Comparison of ENCODE assay signal across 12 mouse cellular contexts in genomic region chr13:32924578-32925360, GRCm38 (mm10). TPM values are rescaled to one million over a fixed set of nuclear protein-coding genes. Genes with fewer than 3 reads are reported as not detected.
A peak's percentile ranks its signal among the peaks of the same experiment; 100 is the strongest.
DNase-seq lines count a peak whose midpoint lies in the region; ATAC-seq lines count a peak whose summit lies in the region.
"Had no signal": no experiment of that assay in that cellular context is flagged by ENCODE, and none has a peak within 500 bp of the region (broad histone marks: within the 10 kb centered on the region; RNA-seq: fewer than 3 reads in every experiment).

No protein-coding gene starts in this region.

- H3K36me3 ChIP-seq in intestine, embryonic 15.5 days: no peaks in the 10 kb centered on the region
- no peaks in the 10 kb centered on the region for H3K36me3 ChIP-seq in stomach, embryonic 16.5 days (ENCODE audit: control insufficient read depth, insufficient read depth, low read length)

- 28% methylated on average over 7 of the region's 7 CpGs for WGBS in intestine, embryonic 15.5 days
- WGBS in stomach, embryonic 16.5 days: 32% methylated on average over 7 of the region's 7 CpGs

- no peaks in the 10 kb centered on the region for H3K27me3 ChIP-seq in intestine, embryonic 15.5 days (replicated peaks)
- H3K27me3 ChIP-seq in stomach, embryonic 16.5 days (ENCODE audit: control insufficient read depth, insufficient read depth, low read length): no peaks in the 10 kb centered on the region

- ATAC-seq in intestine, embryonic 15.5 days: peak; percentile 90
- peak; percentile 90 for ATAC-seq in stomach, embryonic 16.5 days (ENCODE audit: insufficient read depth, low FRiP score)

- H3K4me2 ChIP-seq in intestine, embryonic 15.5 days (replicated peaks): no peak overlapping the region
- no peak overlapping the region for H3K4me2 ChIP-seq in stomach, embryonic 16.5 days (ENCODE audit: low read depth, low read length)

- H3K27ac ChIP-seq in intestine, embryonic 15.5 days: 0 out of 2 replicates have a peak overlapping the region, but pooled peaks have one; percentile 22
- H3K27ac ChIP-seq in stomach, embryonic 16.5 days (ENCODE audit: low read length): peak overlapping the region; percentile 43

- no peak overlapping the region for H3K9ac ChIP-seq in intestine, embryonic 15.5 days
- H3K9ac ChIP-seq in stomach, embryonic 16.5 days (ENCODE audit: low read length): no peak overlapping the region

- peak; percentile 41 for DNase-seq in ovary, postnatal 36 days (ENCODE audit: low spot score)
- DNase-seq in ovary, postnatal 10 days (ENCODE audit: low spot score): no peak
- peak; percentile 45 to 66 for DNase-seq in kidney, postnatal 4 days
- no peak for DNase-seq in adrenal gland, postnatal 25 days
- DNase-seq in layer of hippocampus, adult 11-12 months (ENCODE audit: low spot score): no peak
- DNase-seq in spleen, postnatal 4 days (ENCODE audit: low spot score in 2 of 2): no peak
- DNase-seq: liver had no signal

- H3K4me1 ChIP-seq in intestine, embryonic 15.5 days (replicated peaks): no peaks in the 10 kb centered on the region
- no peaks in the 10 kb centered on the region; the same call in 1 of the 2 replicates for H3K4me1 ChIP-seq in stomach, embryonic 16.5 days (ENCODE audit: control insufficient read depth, insufficient read depth, low read length)

- no peak overlapping the region for H3K4me3 ChIP-seq in intestine, embryonic 15.5 days (replicated peaks)
- H3K4me3 ChIP-seq in stomach, embryonic 16.5 days (replicated peaks; ENCODE audit: low read length): no peak overlapping the region

- no peaks in the 10 kb centered on the region for H3K9me3 ChIP-seq in intestine, embryonic 15.5 days
- H3K9me3 ChIP-seq in stomach, embryonic 16.5 days (replicated peaks; ENCODE audit: control insufficient read depth, low read length): no peaks in the 10 kb centered on the region

RNA-seq across cellular contexts. Expression of gene Serpinb1c, which starts 26.8 kb away (rescaled TPM):
- not detected in 2 replicates for polyA plus RNA-seq in intestine, embryonic 15.5 days (2015; fragmentation: Nextera tagmentation; extraction: Ambion mirVana)
- not detected in 2 replicates for polyA plus RNA-seq in stomach, embryonic 16.5 days (2015; fragmentation: Nextera tagmentation; extraction: Ambion mirVana)
- total RNA-seq in adrenal gland, postnatal 25 days (2021): not detected in 2 replicates
- total RNA-seq: layer of hippocampus, adult 18-20 months had no signal
- polyA plus RNA-seq: midbrain, postnatal 0 days; thymus, postnatal 0 days had no signal

RNA-seq across cellular contexts. Expression of gene Serpinb6b, which starts 40.2 kb away (rescaled TPM):
- 4.7 and 5.7 TPM in 2 replicates for polyA plus RNA-seq in intestine, embryonic 15.5 days (2015; fragmentation: Nextera tagmentation; extraction: Ambion mirVana)
- polyA plus RNA-seq in stomach, embryonic 16.5 days (2015; fragmentation: Nextera tagmentation; extraction: Ambion mirVana): 4.5 and 4.8 TPM in 2 replicates
- total RNA-seq in adrenal gland, postnatal 25 days (2021): 43.9 and 61.3 TPM in 2 replicates

Comparison
In these comparisons a context has a peak if more than half of its experiments do, and no peak if none do; other contexts are left out.
1. DNase-seq: peak in ovary, postnatal 36 days (single experiment) and kidney, postnatal 4 days (2 of 2); none in ovary, postnatal 10 days (single experiment), adrenal gland, postnatal 25 days (single experiment), layer of hippocampus, adult 11-12 months (single experiment) and spleen, postnatal 4 days (0 of 2).